Mouse (Mus musculus): Measurements from ENCODE around the gene Ccr7. TPM values are rescaled to one million over a fixed set of nuclear protein-coding genes. Genes with fewer than 3 reads are reported as not detected.

Gene Ccr7
- total RNA-seq, 2 experiments from 2014 or later: 0.56 to 0.67 TPM

GRCm38 (mm10) chr11:99153767-99154753 is 817 bp downstream of the Ccr7 start:
- DNase-seq: no peak

- DNase-seq: no peak
Measured at GRCm38 (mm10) chr11:99152323-99153144, 2.3 kb downstream of the Ccr7 start.

GRCm38 (mm10) chr11:99151333-99151930 is 3.4 kb downstream of the Ccr7 start:
- no peak for DNase-seq

- DNase-seq: no peak
Measured at GRCm38 (mm10) chr11:99150889-99151288, 4.0 kb downstream of the Ccr7 start.

- DNase-seq: peak; percentile 90
Measured at GRCm38 (mm10) chr11:99149898-99150757, 4.7 kb downstream of the Ccr7 start.

- peak; percentile 65 for DNase-seq
Measured at GRCm38 (mm10) chr11:99148896-99149703, 5.8 kb downstream of the Ccr7 start.

- DNase-seq: no peak
Measured at GRCm38 (mm10) chr11:99148400-99148799, 6.5 kb downstream of the Ccr7 start.

- no peak for DNase-seq
Measured at GRCm38 (mm10) chr11:99147920-99148289, 7.0 kb downstream of the Ccr7 start.

GRCm38 (mm10) chr11:99147041-99147919 is 7.6 kb downstream of the Ccr7 start:
- no peak for DNase-seq

GRCm38 (mm10) chr11:99146558-99146957 is 8.3 kb downstream of the Ccr7 start:
- no peak for DNase-seq

GRCm38 (mm10) chr11:99145765-99146164 is 9.1 kb downstream of the Ccr7 start:
- no peak for DNase-seq

GRCm38 (mm10) chr11:99144940-99145339 is 9.9 kb downstream of the Ccr7 start:
- DNase-seq: no peak

- DNase-seq: no peak
Measured at GRCm38 (mm10) chr11:99144456-99144855, 10.4 kb downstream of the Ccr7 start.

GRCm38 (mm10) chr11:99143123-99144082 is 11.5 kb downstream of the Ccr7 start:
- DNase-seq: no peak

- DNase-seq: no peak
Measured at GRCm38 (mm10) chr11:99142493-99143095, 12.3 kb downstream of the Ccr7 start.

GRCm38 (mm10) chr11:99142046-99142445 is 12.8 kb downstream of the Ccr7 start:
- DNase-seq: no peak

- DNase-seq: no peak
Measured at GRCm38 (mm10) chr11:99141600-99141999, 13.3 kb downstream of the Ccr7 start.

- no peak for DNase-seq
Measured at GRCm38 (mm10) chr11:99138976-99139375, 15.9 kb downstream of the Ccr7 start.

Measured in heart, postnatal 4 days (tissue).